Mouse (Mus musculus) midbrain, embryonic 13.5 days (tissue): ENCODE measurements around the gene Ppp4r3a. TPM values are rescaled to one million over a fixed set of nuclear protein-coding genes. Genes with fewer than 3 reads are reported as not detected.
A peak's percentile ranks its signal among the peaks of the same experiment; 100 is the strongest.

Experiments used
- ATAC-seq: fragments of 200-750 bp; cut with Nextera tagmentation; 2 replicates; pipeline ENCODE4 v1.8.0; 2017; ENCODE audit warnings: mild to moderate bottlenecking, moderate TSS enrichment, moderate library complexity
- H3K27ac ChIP-seq: fragments of 300-500 bp; sonication (generic); 2 replicates; pipeline ENCODE4 v1.5.1; 2015; ENCODE audit warnings: inconsistent platforms, mild to moderate bottlenecking, moderate library complexity
- H3K27me3 ChIP-seq: fragments of 300-500 bp; sonication (generic); 2 replicates; pipeline ENCODE4 v1.6.1; 2015; ENCODE audit warnings: mild to moderate bottlenecking, inconsistent platforms
- H3K36me3 ChIP-seq: fragments of 300-500 bp; sonication (generic); 2 replicates; pipeline ENCODE4 v1.6.1; 2015; ENCODE audit warnings: mild to moderate bottlenecking, inconsistent platforms
- H3K4me1 ChIP-seq: fragments of 300-500 bp; sonication (generic); replicated peaks from 2 replicates; pipeline ENCODE4 v1.6.1; 2015; ENCODE audit warnings: inconsistent platforms
- H3K4me2 ChIP-seq: fragments of 300-500 bp; sonication (generic); replicated peaks from 2 replicates; pipeline ENCODE4 v1.6.1; 2015; ENCODE audit warnings: moderate library complexity, mild to moderate bottlenecking, inconsistent platforms
- H3K4me3 ChIP-seq: fragments of 300-500 bp; sonication (generic); replicated peaks from 2 replicates; pipeline ENCODE4 v1.5.1; 2015; ENCODE audit warnings: mild to moderate bottlenecking, inconsistent platforms
- H3K9ac ChIP-seq: fragments of 300-500 bp; sonication (generic); replicated peaks from 2 replicates; pipeline ENCODE4 v1.6.1; 2015; ENCODE audit warnings: mild to moderate bottlenecking, inconsistent platforms
- H3K9me3 ChIP-seq: fragments of 300-500 bp; sonication (generic); 2 replicates; pipeline ENCODE4 v1.6.1; 2016; ENCODE audit warnings: mild to moderate bottlenecking, inconsistent platforms
- WGBS: fragments of 180-500 bp; shearing (Covaris S2); methylation state at CpG from one replicate; pipeline ENCODE4 v1.1.7; 2015; 5-methylcytosine and 5-hydroxymethylcytosine counted together
- polyA plus RNA-seq: library from polyadenylated mRNA; unstranded; fragments of >200 nt; fragmentation: Nextera tagmentation; extraction: Ambion mirVana; gene quantifications from 2 replicates; pipeline ENCODE4 v1.2.1, GENCODE M21; 2015

Gene Ppp4r3a
- polyA plus RNA-seq, 1 experiment from 2014 or later: 37.6 TPM

DNA sequence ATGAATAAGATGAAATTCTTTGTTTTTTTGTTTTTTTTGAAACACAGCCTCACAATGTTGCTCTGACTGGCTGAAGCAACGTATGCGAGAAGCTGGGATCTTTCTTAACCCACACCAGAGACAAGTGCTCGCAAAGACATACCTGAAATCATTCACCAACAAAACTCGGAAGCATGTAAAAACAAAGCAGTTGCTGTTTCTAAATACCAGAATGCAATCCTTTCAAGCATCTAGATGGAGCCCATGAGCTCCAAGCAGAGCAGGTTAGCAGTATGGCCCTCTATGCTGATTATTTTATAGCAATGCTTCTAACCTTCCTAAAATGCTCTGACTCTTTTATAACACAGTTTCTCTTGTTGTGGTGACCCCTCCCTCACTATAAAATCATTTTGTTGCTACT lies 735 bp upstream of the Ppp4r3a start:
- no peak for ATAC-seq
- H3K36me3 ChIP-seq: peaks cover 7% of the 10 kb centered on the region; the same call in 1 of the 2 replicates
- WGBS: 17% methylated on average over 4 of the region's 4 CpGs

DNA sequence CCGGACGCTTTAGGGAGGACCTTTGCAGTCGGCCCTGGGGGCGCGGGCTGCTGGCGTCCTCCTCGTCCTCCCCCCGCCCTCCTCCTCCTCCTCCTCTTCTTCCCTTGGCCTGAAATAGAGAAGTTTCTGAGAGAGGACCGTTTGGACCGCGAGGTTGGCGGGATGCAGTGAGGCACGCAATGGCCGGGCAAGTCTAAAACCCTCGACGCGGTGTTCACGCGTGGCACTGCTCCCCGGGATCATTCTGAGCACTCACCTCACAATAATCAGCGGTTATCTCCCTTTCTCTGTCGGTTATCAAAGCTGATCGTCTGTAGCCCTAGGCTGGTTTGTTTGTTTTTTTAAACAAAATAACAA lies 315 bp upstream of the Ppp4r3a start:
- Histone ChIP-seq H3K27ac (peak overlapping the region; percentile 99), H3K4me3 (peak overlapping the region; percentile 98), H3K4me2 (peak overlapping the region; percentile 93), H3K4me1 (peaks cover 31% of the 10 kb centered on the region), H3K36me3 (peaks cover 7% of the 10 kb centered on the region; the same call in 1 of the 2 replicates), H3K9me3 (no peaks in the 10 kb centered on the region), H3K9ac (peak overlapping the region; percentile 99), H3K27me3 (no peaks in the 10 kb centered on the region)
- ATAC-seq: peak; percentile 77
- under 1% methylated on average over 22 of the region's 23 CpGs for WGBS

More for the DNA sequence above, 735 bp upstream of the Ppp4r3a start:
- Histone ChIP-seq H3K9ac (peak overlapping the region; percentile 99), H3K27ac (peak overlapping the region; percentile 99), H3K9me3 (no peaks in the 10 kb centered on the region), H3K4me2 (peak overlapping the region; percentile 93), H3K4me3 (peak overlapping the region; percentile 98), H3K27me3 (no peaks in the 10 kb centered on the region), H3K4me1 (peaks cover 27% of the 10 kb centered on the region)

DNA sequence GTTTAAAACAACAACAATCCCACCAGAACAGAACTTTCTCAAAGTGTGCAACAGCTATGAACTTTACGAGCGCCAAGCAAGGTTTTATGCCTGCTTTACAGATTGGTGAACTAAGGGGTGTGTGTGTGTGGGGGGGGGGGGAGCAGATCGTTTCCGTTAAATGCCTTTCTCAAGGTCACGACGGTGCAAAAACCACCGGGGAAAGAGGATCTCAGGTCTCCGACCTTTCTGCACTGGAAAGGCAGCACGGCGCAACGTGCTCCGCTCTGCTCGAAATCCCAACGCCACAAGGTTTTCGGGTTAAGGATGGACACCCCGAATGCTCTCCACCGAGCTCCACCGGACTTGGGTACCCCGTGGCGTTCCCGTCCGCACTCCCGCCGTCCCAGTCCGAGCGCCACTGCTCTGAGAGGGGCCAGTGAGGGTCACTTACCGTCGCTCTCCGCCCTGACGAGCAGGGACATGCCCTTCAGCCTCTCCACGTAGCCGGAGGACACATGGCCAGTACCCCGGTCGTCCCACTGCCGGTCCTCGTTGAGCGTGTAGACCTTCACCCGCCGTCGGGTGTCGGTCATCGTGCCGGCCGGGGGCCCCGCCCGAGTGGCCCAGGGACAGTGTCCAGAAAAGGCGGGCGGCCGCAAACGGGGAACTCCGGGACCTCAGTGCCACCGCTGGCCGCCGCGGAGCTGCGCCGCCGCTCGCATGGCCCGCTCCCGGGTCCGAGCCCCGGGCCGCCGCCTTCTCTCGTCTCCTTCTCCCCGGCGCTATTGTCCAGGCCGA lies 1.0 kb downstream of the Ppp4r3a start:
- Histone ChIP-seq H3K4me1 (peaks cover 39% of the 10 kb centered on the region), H3K27me3 (no peaks in the 10 kb centered on the region), H3K4me3 (peak overlapping the region; percentile 98), H3K9ac (peak overlapping the region; percentile 99), H3K9me3 (no peaks in the 10 kb centered on the region), H3K4me2 (peak overlapping the region; percentile 93), H3K27ac (peak overlapping the region; percentile 99), H3K36me3 (peaks cover 7% of the 10 kb centered on the region; the same call in 1 of the 2 replicates)
- peak; percentile 10 for ATAC-seq
- WGBS: under 1% methylated on average over 69 of the region's 69 CpGs

DNA sequence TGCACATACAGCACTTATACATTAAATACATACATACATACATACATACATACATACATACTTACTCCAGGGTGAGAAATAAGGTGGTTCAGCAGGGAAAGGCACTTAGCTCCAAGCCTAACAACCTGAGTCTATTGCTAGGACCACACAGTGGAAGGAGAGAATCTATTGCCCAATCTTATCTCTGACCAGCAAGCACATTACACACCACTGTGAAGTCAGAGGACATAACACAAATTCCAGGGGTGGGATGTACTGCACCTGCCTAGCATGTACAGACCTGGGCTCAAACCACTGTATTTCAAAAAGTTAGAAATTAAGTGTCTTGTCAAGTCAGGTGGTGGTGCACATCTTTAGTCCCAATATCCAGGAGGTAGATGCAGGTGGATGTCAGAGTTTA lies 5.5 kb downstream of the Ppp4r3a start:
- peaks cover 30% of the 10 kb centered on the region for H3K4me1 ChIP-seq
- H3K9ac ChIP-seq: no peak overlapping the region
- H3K27me3 ChIP-seq: no peaks in the 10 kb centered on the region
- H3K27ac ChIP-seq: no peak overlapping the region
- ATAC-seq: no peak
- peaks cover 13% of the 10 kb centered on the region; the same call in 1 of the 2 replicates for H3K36me3 ChIP-seq
- H3K4me3 ChIP-seq: no peak overlapping the region
- H3K4me2 ChIP-seq: no peak overlapping the region
- H3K9me3 ChIP-seq: no peaks in the 10 kb centered on the region

DNA sequence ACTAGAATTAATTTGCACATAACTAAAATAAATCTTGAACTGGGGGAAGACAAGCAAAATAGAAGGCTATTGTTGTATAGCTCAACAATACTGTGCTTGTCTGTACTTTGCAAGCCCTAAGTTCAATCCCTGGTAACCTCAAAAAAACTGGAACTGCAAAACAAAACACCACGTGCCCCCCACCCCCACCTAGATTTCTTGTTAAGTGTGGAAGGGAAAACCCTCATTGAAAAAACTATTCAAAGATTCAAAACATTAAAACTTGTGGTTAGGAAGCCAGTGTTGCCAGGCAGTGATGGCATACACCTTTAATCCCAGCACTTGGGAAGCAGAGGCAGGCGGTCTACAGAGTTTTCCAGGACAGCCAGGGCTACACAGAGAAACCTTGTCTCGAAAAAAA lies 8.1 kb downstream of the Ppp4r3a start:
- 90% methylated on average over 3 of the region's 3 CpGs for WGBS
- no peak overlapping the region for H3K4me2 ChIP-seq
- no peak overlapping the region for H3K9ac ChIP-seq
- H3K36me3 ChIP-seq: peaks cover 7% of the 10 kb centered on the region; the same call in 1 of the 2 replicates
- no peak for ATAC-seq
- no peaks in the 10 kb centered on the region for H3K27me3 ChIP-seq
- no peaks in the 10 kb centered on the region for H3K9me3 ChIP-seq
- no peak overlapping the region for H3K27ac ChIP-seq
- H3K4me1 ChIP-seq: peaks cover 15% of the 10 kb centered on the region
- H3K4me3 ChIP-seq: no peak overlapping the region

DNA sequence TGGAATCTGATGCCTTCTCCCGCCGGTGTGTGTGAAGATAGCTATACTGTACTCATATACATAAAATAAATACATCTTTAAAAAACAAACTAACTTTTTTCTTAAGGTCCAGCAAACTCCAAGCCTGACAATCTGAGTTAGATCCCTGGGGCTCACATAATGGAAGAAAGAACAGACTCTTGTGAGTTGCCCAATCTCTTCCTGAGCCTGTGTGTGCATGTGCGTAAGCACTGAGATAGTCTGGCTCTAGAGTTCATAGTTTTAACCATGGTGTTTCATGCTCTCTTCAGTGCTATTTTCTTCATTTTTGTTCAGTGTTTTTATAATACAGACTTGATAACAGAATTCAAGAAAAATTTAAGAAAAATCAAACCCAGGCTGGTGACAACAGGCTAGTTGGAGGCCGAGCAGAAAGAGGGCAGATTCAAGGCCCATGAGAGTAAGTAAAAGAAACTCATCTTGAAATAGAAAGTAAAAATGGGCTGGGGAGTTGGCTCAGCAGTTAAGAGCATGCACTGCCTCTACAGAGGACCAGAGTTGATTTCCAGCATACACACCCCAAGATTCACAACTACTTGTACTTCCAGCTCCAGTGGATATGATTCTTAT lies 8.6 kb downstream of the Ppp4r3a start:
- 96% methylated on average over 4 of the region's 4 CpGs for WGBS
- H3K4me2 ChIP-seq: no peak overlapping the region
- H3K9ac ChIP-seq: no peak overlapping the region
- H3K27ac ChIP-seq: no peak overlapping the region
- H3K27me3 ChIP-seq: no peaks in the 10 kb centered on the region
- peaks cover 12% of the 10 kb centered on the region for H3K4me1 ChIP-seq
- no peaks in the 10 kb centered on the region for H3K9me3 ChIP-seq
- H3K4me3 ChIP-seq: no peak overlapping the region
- H3K36me3 ChIP-seq: peaks cover 6% of the 10 kb centered on the region; the same call in 1 of the 2 replicates
- no peak for ATAC-seq

DNA sequence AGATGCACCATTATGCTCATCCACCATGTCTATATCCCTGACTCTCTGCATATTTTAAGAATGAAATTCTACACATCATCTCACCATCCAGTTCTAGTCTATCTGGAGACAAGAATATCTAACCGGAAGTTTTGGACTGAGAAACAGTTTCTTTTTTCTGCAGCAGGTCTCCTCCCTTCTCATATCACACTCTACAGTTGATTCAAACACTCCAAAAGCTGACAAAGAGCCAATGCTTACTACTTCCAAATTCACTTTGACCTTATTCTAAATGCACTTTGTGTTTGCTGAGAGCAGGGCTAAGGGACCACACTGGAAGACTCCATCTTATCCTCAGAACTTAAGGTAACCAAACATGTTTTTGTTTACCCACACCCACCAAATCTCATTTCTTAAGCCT lies 13.7 kb downstream of the Ppp4r3a start:
- H3K27me3 ChIP-seq: no peaks in the 10 kb centered on the region
- no peak overlapping the region for H3K4me3 ChIP-seq
- 0 out of 2 replicates have a peak, but pooled peaks cover 2% of the 10 kb centered on the region for H3K4me1 ChIP-seq
- no peak overlapping the region for H3K27ac ChIP-seq
- H3K36me3 ChIP-seq: peaks cover 27% of the 10 kb centered on the region
- no peak for ATAC-seq
- H3K4me2 ChIP-seq: no peak overlapping the region
- H3K9me3 ChIP-seq: no peaks in the 10 kb centered on the region
- 93% methylated on average over 1 of the region's 1 CpGs for WGBS
- no peak overlapping the region for H3K9ac ChIP-seq

DNA sequence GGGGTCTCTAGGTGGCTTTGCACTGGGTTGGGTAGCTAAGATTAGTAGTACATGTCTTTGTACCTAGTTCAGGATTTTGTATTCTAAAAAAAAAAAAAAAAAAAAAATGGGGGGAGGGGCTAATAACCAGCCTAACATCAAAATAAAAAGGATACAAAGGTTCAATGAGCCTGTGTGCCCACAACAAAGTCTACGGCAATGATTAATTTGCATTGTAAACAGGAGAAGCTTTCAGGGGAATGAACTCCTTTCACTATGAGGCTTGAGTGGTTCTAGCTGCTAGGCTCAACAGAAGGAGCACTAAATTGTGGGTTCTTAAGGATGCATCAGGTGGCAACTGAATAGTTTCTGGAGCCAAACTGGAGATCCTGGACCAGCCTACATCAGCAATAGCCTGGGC lies 17.2 kb downstream of the Ppp4r3a start:
- Histone ChIP-seq H3K4me2 (no peak overlapping the region), H3K4me3 (no peak overlapping the region), H3K27ac (no peak overlapping the region), H3K9me3 (no peaks in the 10 kb centered on the region), H3K9ac (no peak overlapping the region), H3K36me3 (peaks cover 55% of the 10 kb centered on the region), H3K4me1 (0 out of 2 replicates have a peak, but pooled peaks cover 2% of the 10 kb centered on the region), H3K27me3 (no peaks in the 10 kb centered on the region)
- 79% methylated on average over 1 of the region's 1 CpGs for WGBS
- no peak for ATAC-seq

DNA sequence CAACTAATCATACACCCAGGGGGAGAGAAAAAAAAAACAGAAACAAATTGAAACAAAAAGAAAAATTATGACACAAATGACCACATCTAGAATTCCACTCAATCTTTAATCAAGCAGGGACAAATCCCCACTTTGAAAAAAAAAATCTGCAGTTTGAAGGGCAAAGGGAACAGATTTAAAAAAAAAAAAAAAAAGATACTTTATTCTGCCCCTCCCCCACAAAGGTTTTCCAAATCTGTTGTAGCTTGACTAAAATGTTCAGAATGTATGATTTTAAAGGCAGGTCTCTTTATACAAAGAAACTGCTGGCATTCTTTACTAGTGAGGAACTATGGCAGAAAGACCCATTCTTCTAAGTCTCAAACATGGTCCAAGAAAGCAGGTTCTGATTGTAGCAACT lies 43.5 kb downstream of the Ppp4r3a start:
- peaks cover 54% of the 10 kb centered on the region for H3K36me3 ChIP-seq
- H3K9ac ChIP-seq: no peak overlapping the region
- ATAC-seq: no peak
- no peaks in the 10 kb centered on the region for H3K4me1 ChIP-seq
- no peak overlapping the region for H3K4me2 ChIP-seq
- H3K27ac ChIP-seq: no peak overlapping the region
- H3K9me3 ChIP-seq: no peaks in the 10 kb centered on the region
- no peak overlapping the region for H3K4me3 ChIP-seq
- no peaks in the 10 kb centered on the region for H3K27me3 ChIP-seq

DNA sequence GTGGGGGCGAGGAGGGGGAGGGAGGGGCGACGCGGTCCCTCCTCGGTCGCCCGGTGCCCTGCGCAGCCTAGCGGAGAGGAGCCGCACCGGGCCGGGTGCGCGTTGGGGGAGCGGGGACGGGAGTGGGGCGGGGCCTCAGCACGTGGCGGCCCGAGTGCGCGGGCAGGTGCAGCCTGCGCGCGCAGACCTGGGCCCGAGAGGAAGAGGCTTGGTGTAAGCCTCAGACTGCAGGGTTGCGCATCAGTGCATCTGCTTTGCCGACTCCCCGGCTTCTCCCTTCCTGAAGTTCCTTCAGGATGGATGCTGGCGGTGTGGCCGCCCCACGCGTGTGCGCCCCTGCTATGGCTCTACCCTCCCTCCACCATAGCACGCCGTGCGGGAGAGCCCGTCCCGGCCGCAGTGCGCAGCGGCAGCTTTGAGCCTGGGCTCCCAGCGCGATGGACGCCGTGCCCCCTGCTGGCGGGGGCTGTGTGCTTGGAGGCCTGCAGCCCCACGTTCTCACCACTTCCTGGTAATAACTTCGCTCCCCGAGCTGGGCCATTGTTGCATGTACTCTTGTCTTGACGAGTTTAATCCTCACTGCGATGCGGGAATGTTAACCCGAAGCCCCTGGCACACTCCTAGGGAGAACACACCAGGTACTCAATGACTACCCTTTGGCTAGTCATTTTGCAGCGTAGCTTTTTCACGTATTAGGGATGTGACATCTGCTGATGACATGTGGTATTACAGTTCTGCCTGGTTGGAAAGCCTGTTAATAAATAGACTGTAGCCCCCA lies 54.4 kb downstream of the Ppp4r3a start, which contains the start of gene Ccdc88c:
Gene Ccdc88c, minus strand, starts transcription at position 103 of the 778 bp plus-strand sequence.
- Histone ChIP-seq H3K4me2 (peak within 1 kb of the TSS; percentile 77), H3K9ac (peak within 1 kb of the TSS; percentile 89), H3K27ac (peak within 1 kb of the TSS; percentile 95), H3K9me3 (no peaks in the 10 kb centered on the region), H3K36me3 (no peaks in the 10 kb centered on the region), H3K4me1 (peaks cover 41% of the 10 kb centered on the region), H3K4me3 (peak within 1 kb of the TSS; percentile 80), H3K27me3 (peaks cover 6% of the 10 kb centered on the region; the same call in 1 of the 2 replicates)
- peak; percentile 91 for ATAC-seq
- under 1% methylated on average over 47 of the region's 56 CpGs for WGBS

DNA sequence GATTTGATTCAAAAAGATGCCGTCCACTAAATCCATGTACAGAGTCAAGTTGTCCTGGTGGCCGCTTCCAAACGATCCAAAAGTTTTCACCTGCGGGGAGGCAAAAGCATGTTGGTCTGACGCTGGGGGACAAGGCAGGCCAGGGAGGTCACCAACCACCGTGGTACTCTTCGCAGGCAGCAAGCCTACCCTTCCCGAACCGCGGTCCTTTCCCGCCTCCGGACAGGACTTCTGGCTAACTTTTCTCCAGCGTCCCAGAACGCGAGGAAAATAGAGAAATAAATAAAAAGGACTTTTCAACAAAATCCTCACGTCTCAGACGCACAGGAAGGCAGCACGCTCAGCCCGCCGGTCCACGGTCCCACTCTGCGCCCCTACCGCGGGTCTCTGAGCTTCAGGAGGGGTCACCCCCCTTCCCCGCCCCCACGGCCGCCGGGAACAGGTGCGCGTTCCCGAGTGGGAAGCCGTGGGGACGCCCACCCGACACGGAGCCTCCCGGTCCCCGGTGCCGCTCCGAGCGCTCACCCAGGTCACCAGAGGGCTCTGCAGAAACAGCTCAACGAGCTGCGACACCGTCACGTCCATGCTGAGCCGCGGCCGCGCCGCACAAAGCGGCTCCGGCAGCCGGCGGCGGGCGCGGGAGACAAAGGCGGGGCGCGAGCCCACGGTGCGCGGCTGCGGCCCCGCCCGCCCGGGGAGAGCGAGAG lies 55.1 kb downstream of the Ppp4r3a start:
- H3K36me3 ChIP-seq: no peaks in the 10 kb centered on the region
- WGBS: under 1% methylated on average over 59 of the region's 67 CpGs
- peak overlapping the region; percentile 95 for H3K27ac ChIP-seq
- peaks cover 49% of the 10 kb centered on the region for H3K4me1 ChIP-seq
- ATAC-seq: peak; percentile 57
- H3K4me2 ChIP-seq: peak overlapping the region; percentile 77
- H3K9me3 ChIP-seq: no peaks in the 10 kb centered on the region
- peak overlapping the region; percentile 80 for H3K4me3 ChIP-seq
- H3K9ac ChIP-seq: peak overlapping the region; percentile 89
- H3K27me3 ChIP-seq: peaks cover 6% of the 10 kb centered on the region; the same call in 1 of the 2 replicates
